Mouse (Mus musculus) mouse trophoblast stem cell (cell line): ENCODE data around the gene Msmo1.

Experiments used
- in situ Hi-C, 2 experiments: fragments of 300-500 bp; cut with MseI, MboI; formaldehyde crosslinking; loops; 2 replicates in 1 of 2; 3 replicates in 1 of 2; pipeline ENCODE4 v1.15.1; 2025

Gene Msmo1

GRCm38 (mm10) chr8:64733271-64733943, at the start of gene Msmo1:
TSS of gene Msmo1 (minus strand) at chr8:64733792.
- in situ Hi-C loops = no loop called here

- in situ Hi-C loops = no loop called here
Observed at GRCm38 (mm10) chr8:64781947-64782346, 48.4 kb upstream of the Msmo1 start.

- in situ Hi-C loops = no loop called here
Observed at GRCm38 (mm10) chr8:64777925-64778324, 44.3 kb upstream of the Msmo1 start.

- in situ Hi-C loops = no loop called here
Observed at GRCm38 (mm10) chr8:64774136-64774535, 40.5 kb upstream of the Msmo1 start.

GRCm38 (mm10) chr8:64770814-64771213, 37.2 kb upstream of the Msmo1 start:
- in situ Hi-C loops = no loop called here

- in situ Hi-C loops = no loop called here
Observed at GRCm38 (mm10) chr8:64769586-64769985, 36.0 kb upstream of the Msmo1 start.

GRCm38 (mm10) chr8:64768645-64769044, 35.1 kb upstream of the Msmo1 start:
- in situ Hi-C loops = no loop called here

- in situ Hi-C loops = no loop called here
Observed at GRCm38 (mm10) chr8:64767047-64767446, 33.5 kb upstream of the Msmo1 start.

GRCm38 (mm10) chr8:64764075-64764474, 30.5 kb upstream of the Msmo1 start:
- in situ Hi-C loops = no loop called here

- in situ Hi-C loops = no loop called here
Observed at GRCm38 (mm10) chr8:64762751-64763150, 29.2 kb upstream of the Msmo1 start.

- in situ Hi-C loops = no loop called here
Observed at GRCm38 (mm10) chr8:64761430-64761829, 27.8 kb upstream of the Msmo1 start.

- in situ Hi-C loops = no loop called here
Observed at GRCm38 (mm10) chr8:64757956-64758355, 24.4 kb upstream of the Msmo1 start.

- in situ Hi-C loops = no loop called here
Observed at GRCm38 (mm10) chr8:64746215-64747058, 12.8 kb upstream of the Msmo1 start.

- in situ Hi-C loops = no loop called here
Observed at GRCm38 (mm10) chr8:64740547-64741211, 7.1 kb upstream of the Msmo1 start.

- in situ Hi-C loops = no loop called here
Observed at GRCm38 (mm10) chr8:64738916-64739315, 5.3 kb upstream of the Msmo1 start.

GRCm38 (mm10) chr8:64736767-64737323, 3.3 kb upstream of the Msmo1 start:
- in situ Hi-C loops = no loop called here

GRCm38 (mm10) chr8:64735161-64735560, 1.6 kb upstream of the Msmo1 start:
- in situ Hi-C loops = no loop called here

- in situ Hi-C loops = no loop called here
Observed at GRCm38 (mm10) chr8:64732596-64732995, 996 bp downstream of the Msmo1 start.

- in situ Hi-C loops = no loop called here
Observed at GRCm38 (mm10) chr8:64728156-64728555, 5.4 kb downstream of the Msmo1 start.

- in situ Hi-C loops = no loop called here
Observed at GRCm38 (mm10) chr8:64726190-64726695, 7.3 kb downstream of the Msmo1 start.

GRCm38 (mm10) chr8:64723206-64723605, 10.4 kb downstream of the Msmo1 start:
- in situ Hi-C loops = no loop called here

GRCm38 (mm10) chr8:64717868-64718267, 15.7 kb downstream of the Msmo1 start:
- in situ Hi-C loops = no loop called here
